ENCODE assay signal across 40 mouse cellular contexts in the genomic region with DNA sequence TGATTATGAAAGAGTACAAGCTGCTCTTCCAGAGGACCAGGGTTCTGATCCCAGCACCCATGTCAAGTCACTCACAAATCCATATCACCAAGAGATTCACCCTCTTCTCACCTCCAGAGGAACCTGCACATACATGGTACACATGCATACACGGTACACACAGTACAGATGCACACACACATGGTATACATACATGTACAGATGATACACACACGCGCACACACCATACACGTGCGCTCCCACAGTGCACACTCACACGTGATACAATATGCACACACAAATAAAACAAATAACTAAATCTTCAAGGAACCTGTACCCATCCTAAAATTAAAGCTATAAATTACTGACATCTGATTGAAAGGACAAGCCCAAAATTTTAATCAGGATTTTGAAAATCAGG. TPM values are rescaled to one million over a fixed set of nuclear protein-coding genes. Genes with fewer than 3 reads are reported as not detected.
"Had no signal": no experiment of that assay in that cellular context is flagged by ENCODE, and none has a peak within 500 bp of the region (broad histone marks: within the 10 kb centered on the region; RNA-seq: fewer than 3 reads in every experiment).

No protein-coding gene starts in this region.

- H3K27ac ChIP-seq: heart, adult 2 months; heart, embryonic 13.5 days; heart, embryonic 15.5 days; hindbrain, embryonic 13.5 days; hindbrain, embryonic 15.5 days; hindbrain, postnatal 0 days; kidney, embryonic 15.5 days; kidney, postnatal 0 days; limb, embryonic 13.5 days; limb, embryonic 15.5 days had no signal

- H3K9ac ChIP-seq: heart, embryonic 13.5 days; heart, embryonic 15.5 days; hindbrain, embryonic 13.5 days; hindbrain, embryonic 15.5 days; kidney, embryonic 15.5 days; limb, embryonic 13.5 days; limb, embryonic 15.5 days had no signal

- H3K27me3 ChIP-seq: heart, embryonic 13.5 days; heart, embryonic 15.5 days; hindbrain, embryonic 13.5 days; hindbrain, embryonic 15.5 days; kidney, embryonic 15.5 days; limb, embryonic 13.5 days; limb, embryonic 15.5 days had no signal

- H3K9me3 ChIP-seq: heart, embryonic 13.5 days; heart, embryonic 15.5 days; hindbrain, embryonic 13.5 days; hindbrain, embryonic 15.5 days; kidney, embryonic 15.5 days; limb, embryonic 13.5 days; limb, embryonic 15.5 days had no signal

- ATAC-seq: hindbrain, postnatal 0 days; intestine, embryonic 16.5 days had no signal

- DNase-seq: gastrocnemius, postnatal 14 days; gastrocnemius, postnatal 36 days; heart, adult 11 months; heart, adult 2 months; heart, postnatal 14 days; heart, postnatal 36 days; kidney, adult 11 months; kidney, adult 2 months; kidney, adult 9 months; kidney, postnatal 14 days; kidney, postnatal 36 days; layer of hippocampus, adult 9-11 months; layer of hippocampus, postnatal 36 days; left cerebral cortex, postnatal 4 days had no signal

- H3K4me3 ChIP-seq: heart, adult 2 months; heart, embryonic 13.5 days; heart, embryonic 15.5 days; hindbrain, embryonic 13.5 days; hindbrain, embryonic 15.5 days; kidney, embryonic 15.5 days; limb, embryonic 13.5 days; limb, embryonic 15.5 days had no signal

- H3K4me2 ChIP-seq: heart, embryonic 11.5 days; heart, embryonic 13.5 days; heart, embryonic 15.5 days; hindbrain, embryonic 13.5 days; hindbrain, embryonic 15.5 days; kidney, embryonic 15.5 days; limb, embryonic 13.5 days; limb, embryonic 15.5 days; liver, embryonic 11.5 days had no signal

RNA-seq across cellular contexts. Expression of a gene that starts 22.9 kb away (rescaled TPM):
- total RNA-seq: gastrocnemius, adult 18-20 months; gastrocnemius, adult 8-10 months; gastrocnemius, postnatal 36 days; heart, adult 2 months; heart, postnatal 14 days; heart, postnatal 36 days; hematopoietic stem cell, adult 5-6 weeks; hindbrain, postnatal 0 days; layer of hippocampus, adult 18-20 months; layer of hippocampus, postnatal 14 days; layer of hippocampus, postnatal 36 days; left cerebral cortex, adult 18-20 months; left cerebral cortex, postnatal 10 days; left cerebral cortex, postnatal 25 days; left cerebral cortex, postnatal 4 days had no signal
- polyA plus RNA-seq: gonadal fat pad, adult 2 months; heart, adult 2 months; heart, embryonic 15.5 days; heart, postnatal 0 days; hindbrain, embryonic 11.5 days; hindbrain, embryonic 13.5 days; hindbrain, embryonic 15.5 days; hindbrain, postnatal 0 days; intestine, embryonic 14.5 days; large intestine, adult 2 months; limb, embryonic 11.5 days; limb, embryonic 13.5 days; limb, embryonic 15.5 days had no signal

RNA-seq across cellular contexts. Expression of a gene that starts 27.0 kb away (rescaled TPM):
- total RNA-seq: hematopoietic stem cell, adult 5-6 weeks had no signal
